Mouse (Mus musculus) hindbrain, embryonic 15.5 days (tissue): Measurements from ENCODE around the gene Ildr1. TPM values are rescaled to one million over a fixed set of nuclear protein-coding genes. Genes with fewer than 3 reads are reported as not detected.

Experiments
- ATAC-seq: fragments of 200-750 bp; cut with Nextera tagmentation; 2 replicates; pipeline ENCODE4 v1.8.0; 2017; ENCODE audit warnings: low read depth, moderate number of reproducible peaks, moderate TSS enrichment; ENCODE audit not compliant: low FRiP score
- H3K27ac ChIP-seq: fragments of 300-500 bp; sonication (generic); replicated peaks from 2 replicates; pipeline ENCODE4 v1.5.1; 2015; ENCODE audit warnings: mild to moderate bottlenecking, inconsistent platforms
- H3K27me3 ChIP-seq: fragments of 300-500 bp; sonication (generic); 2 replicates; pipeline ENCODE4 v1.6.1; 2015; ENCODE audit warnings: control low read depth, inconsistent platforms
- H3K36me3 ChIP-seq: fragments of 300-500 bp; sonication (generic); 2 replicates; pipeline ENCODE4 v1.6.1; 2015; ENCODE audit warnings: control low read depth, inconsistent platforms
- H3K4me1 ChIP-seq: fragments of 300-500 bp; sonication (generic); replicated peaks from 2 replicates; pipeline ENCODE4 v1.6.1; 2015; ENCODE audit warnings: control low read depth, inconsistent platforms
- H3K4me2 ChIP-seq: fragments of 300-500 bp; sonication (generic); 2 replicates; pipeline ENCODE4 v1.6.1; 2015; ENCODE audit warnings: moderate library complexity, mild to moderate bottlenecking, inconsistent platforms
- H3K4me3 ChIP-seq: fragments of 300-500 bp; sonication (generic); 2 replicates; pipeline ENCODE4 v1.5.1; 2015; ENCODE audit warnings: mild to moderate bottlenecking, inconsistent platforms
- H3K9ac ChIP-seq: fragments of 300-500 bp; sonication (generic); 2 replicates; pipeline ENCODE4 v1.6.1; 2015; ENCODE audit warnings: inconsistent platforms
- H3K9me3 ChIP-seq: fragments of 300-500 bp; sonication (generic); 2 replicates; pipeline ENCODE4 v1.6.1; 2016; ENCODE audit warnings: control low read depth, inconsistent platforms
- WGBS: fragments of 180-500 bp; shearing (Covaris S2); methylation state at CpG from one replicate; pipeline ENCODE4 v1.1.7; 2015; 5-methylcytosine and 5-hydroxymethylcytosine counted together
- polyA plus RNA-seq: library from polyadenylated mRNA; unstranded; fragments of >200 nt; fragmentation: Nextera tagmentation; extraction: Ambion mirVana; gene quantifications from 2 replicates; pipeline ENCODE4 v1.2.1, GENCODE M21; 2015

The Ildr1 gene
- polyA plus RNA-seq, 1 experiment from 2014 or later, result 0.38 TPM

- H3K9me3 ChIP-seq, result no peaks in the 10 kb centered on the region
- H3K27me3 ChIP-seq, result no peaks in the 10 kb centered on the region
- H3K36me3 ChIP-seq, result no peaks in the 10 kb centered on the region
- ATAC-seq, result no peak
- H3K4me1 ChIP-seq, result no peaks in the 10 kb centered on the region
- 91% methylated on average over 7 of the region's 7 CpGs for WGBS
- no peak overlapping the region for H3K4me3 ChIP-seq
- H3K9ac ChIP-seq, result no peak overlapping the region
- no peak overlapping the region for H3K27ac ChIP-seq
- no peak overlapping the region for H3K4me2 ChIP-seq
These were observed 15.0 kb downstream of the Ildr1 start for GRCm38 (mm10) chr16:36708751-36709150.

- Histone ChIP-seq H3K4me3 (no peak overlapping the region), H3K9me3 (no peaks in the 10 kb centered on the region), H3K27me3 (no peaks in the 10 kb centered on the region), H3K4me1 (no peaks in the 10 kb centered on the region), H3K9ac (no peak overlapping the region), H3K27ac (no peak overlapping the region), H3K36me3 (no peaks in the 10 kb centered on the region), H3K4me2 (no peak overlapping the region)
- 96% methylated on average over 17 of the region's 17 CpGs for WGBS
- no peak for ATAC-seq
These were observed 15.6 kb downstream of the Ildr1 start for GRCm38 (mm10) chr16:36709405-36709804.

GRCm38 (mm10) chr16:36710794-36711193, 17.0 kb downstream of the Ildr1 start:
- Histone ChIP-seq H3K4me1 (no peaks in the 10 kb centered on the region), H3K9ac (no peak overlapping the region), H3K9me3 (no peaks in the 10 kb centered on the region), H3K27me3 (no peaks in the 10 kb centered on the region), H3K27ac (no peak overlapping the region), H3K4me2 (no peak overlapping the region), H3K36me3 (no peaks in the 10 kb centered on the region), H3K4me3 (no peak overlapping the region)
- no peak for ATAC-seq
- 93% methylated on average over 2 of the region's 2 CpGs for WGBS

- Histone ChIP-seq H3K27me3 (no peaks in the 10 kb centered on the region), H3K4me1 (no peaks in the 10 kb centered on the region), H3K27ac (no peak overlapping the region), H3K9ac (no peak overlapping the region), H3K36me3 (no peaks in the 10 kb centered on the region), H3K4me2 (no peak overlapping the region), H3K9me3 (no peaks in the 10 kb centered on the region), H3K4me3 (no peak overlapping the region)
- WGBS, result 94% methylated on average over 12 of the region's 12 CpGs
- no peak for ATAC-seq
These were observed 18.0 kb downstream of the Ildr1 start for GRCm38 (mm10) chr16:36711760-36712159.

GRCm38 (mm10) chr16:36717481-36717880, 23.7 kb downstream of the Ildr1 start:
- no peak overlapping the region for H3K9ac ChIP-seq
- no peaks in the 10 kb centered on the region for H3K27me3 ChIP-seq
- H3K4me2 ChIP-seq, result no peak overlapping the region
- H3K27ac ChIP-seq, result no peak overlapping the region
- 91% methylated on average over 4 of the region's 4 CpGs for WGBS
- no peaks in the 10 kb centered on the region for H3K36me3 ChIP-seq
- H3K9me3 ChIP-seq, result no peaks in the 10 kb centered on the region
- H3K4me3 ChIP-seq, result no peak overlapping the region
- H3K4me1 ChIP-seq, result no peaks in the 10 kb centered on the region
- no peak for ATAC-seq

GRCm38 (mm10) chr16:36718637-36719036, 24.9 kb downstream of the Ildr1 start:
- Histone ChIP-seq H3K36me3 (no peaks in the 10 kb centered on the region), H3K4me2 (no peak overlapping the region), H3K4me3 (no peak overlapping the region), H3K27ac (no peak overlapping the region), H3K27me3 (no peaks in the 10 kb centered on the region), H3K9me3 (no peaks in the 10 kb centered on the region), H3K9ac (no peak overlapping the region), H3K4me1 (no peaks in the 10 kb centered on the region)
- no peak for ATAC-seq

GRCm38 (mm10) chr16:36720194-36721055, 26.6 kb downstream of the Ildr1 start:
- H3K9ac ChIP-seq, result no peak overlapping the region
- H3K4me1 ChIP-seq, result no peaks in the 10 kb centered on the region
- no peak overlapping the region for H3K27ac ChIP-seq
- no peak overlapping the region for H3K4me3 ChIP-seq
- 60% methylated on average over 13 of the region's 13 CpGs for WGBS
- no peaks in the 10 kb centered on the region for H3K27me3 ChIP-seq
- H3K9me3 ChIP-seq, result no peaks in the 10 kb centered on the region
- H3K36me3 ChIP-seq, result no peaks in the 10 kb centered on the region
- no peak for ATAC-seq
- H3K4me2 ChIP-seq, result no peak overlapping the region

GRCm38 (mm10) chr16:36722739-36723138, 29.0 kb downstream of the Ildr1 start:
- Histone ChIP-seq H3K36me3 (no peaks in the 10 kb centered on the region), H3K9ac (no peak overlapping the region), H3K4me2 (no peak overlapping the region), H3K27me3 (no peaks in the 10 kb centered on the region), H3K9me3 (no peaks in the 10 kb centered on the region), H3K27ac (no peak overlapping the region), H3K4me1 (no peaks in the 10 kb centered on the region), H3K4me3 (no peak overlapping the region)
- no peak for ATAC-seq
- WGBS, result 18% methylated on average over 4 of the region's 4 CpGs

- ATAC-seq, result no peak
- WGBS, result 66% methylated on average over 3 of the region's 3 CpGs
- Histone ChIP-seq H3K4me3 (no peak overlapping the region), H3K27ac (no peak overlapping the region), H3K9me3 (no peaks in the 10 kb centered on the region), H3K27me3 (no peaks in the 10 kb centered on the region), H3K4me1 (no peaks in the 10 kb centered on the region), H3K36me3 (no peaks in the 10 kb centered on the region), H3K4me2 (no peak overlapping the region), H3K9ac (no peak overlapping the region)
These were observed 30.2 kb downstream of the Ildr1 start for GRCm38 (mm10) chr16:36723880-36724443.

GRCm38 (mm10) chr16:36728959-36729358, 35.2 kb downstream of the Ildr1 start:
- no peak for ATAC-seq

GRCm38 (mm10) chr16:36732572-36732971, 38.8 kb downstream of the Ildr1 start:
- Histone ChIP-seq H3K4me2 (no peak overlapping the region), H3K4me1 (no peaks in the 10 kb centered on the region), H3K9ac (no peak overlapping the region), H3K36me3 (no peaks in the 10 kb centered on the region), H3K27me3 (no peaks in the 10 kb centered on the region), H3K4me3 (no peak overlapping the region), H3K9me3 (no peaks in the 10 kb centered on the region), H3K27ac (no peak overlapping the region)
- no peak for ATAC-seq

More at GRCm38 (mm10) chr16:36728959-36729358, 35.2 kb downstream of the Ildr1 start:
- no peaks in the 10 kb centered on the region for H3K9me3 ChIP-seq
- H3K36me3 ChIP-seq, result no peaks in the 10 kb centered on the region
- WGBS, result 96% methylated on average over 2 of the region's 2 CpGs
- H3K9ac ChIP-seq, result no peak overlapping the region
- no peaks in the 10 kb centered on the region for H3K4me1 ChIP-seq
- H3K4me3 ChIP-seq, result no peak overlapping the region
- no peaks in the 10 kb centered on the region for H3K27me3 ChIP-seq
- no peak overlapping the region for H3K27ac ChIP-seq
- no peak overlapping the region for H3K4me2 ChIP-seq

GRCm38 (mm10) chr16:36733827-36734226, 40.0 kb downstream of the Ildr1 start:
- Histone ChIP-seq H3K4me2 (no peak overlapping the region), H3K4me1 (no peaks in the 10 kb centered on the region), H3K27ac (no peak overlapping the region), H3K36me3 (no peaks in the 10 kb centered on the region), H3K9ac (no peak overlapping the region), H3K9me3 (no peaks in the 10 kb centered on the region), H3K4me3 (no peak overlapping the region), H3K27me3 (no peaks in the 10 kb centered on the region)
- WGBS, result 74% methylated on average over 1 of the region's 1 CpGs
- no peak for ATAC-seq
